Mouse (Mus musculus): Measurements from ENCODE around the gene Gm28079.
"Not testable (repeated sequence)": the region's sequence is repeated elsewhere in the genome, so short reads cannot be mapped to it uniquely, and the experiment has no call there.

The Gm28079 gene

DNA sequence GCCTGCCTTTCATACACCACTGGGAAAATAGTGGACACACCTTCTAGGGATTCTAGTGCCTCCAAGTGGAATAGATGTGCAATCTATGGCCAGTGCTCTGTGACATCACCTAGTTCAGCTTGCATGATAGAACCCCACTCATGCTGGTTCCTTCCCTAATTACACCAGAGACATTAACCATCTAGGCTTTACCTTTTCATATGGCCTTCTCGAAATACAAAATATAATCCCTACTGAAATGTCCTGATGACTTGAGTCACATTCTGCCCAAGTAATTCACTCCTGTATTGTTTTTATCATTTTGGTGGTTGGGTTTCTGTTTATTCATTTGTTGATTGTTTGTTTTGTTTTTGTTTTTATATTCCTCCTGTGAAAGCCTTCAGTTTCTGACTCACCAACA, at the start of gene Gm28079:
Gene Gm28079 (minus strand): TSS at position 101 of the 400 bp plus-strand sequence.
- DNase-seq, result not testable (repeated sequence)
